Mouse (Mus musculus) small intestine, adult 2 months (tissue): ENCODE measurements around the gene Cplx2. TPM values are rescaled to one million over a fixed set of nuclear protein-coding genes. Genes with fewer than 3 reads are reported as not detected.

Source experiments
- H3K27ac ChIP-seq: fragments of 200-500 bp; 2 replicates; pipeline ENCODE4 v1.5.1; 2012; ENCODE audit warnings: low read depth, low read length, control low read depth, inconsistent platforms; ENCODE audit not compliant: insufficient read depth
- H3K27me3 ChIP-seq: fragments of 200-500 bp; 2 replicates; pipeline ENCODE4 v1.6.1; 2012; ENCODE audit warnings: mild to moderate bottlenecking, moderate library complexity, low read length, inconsistent platforms; ENCODE audit not compliant: control insufficient read depth, insufficient read depth
- H3K36me3 ChIP-seq: fragments of 200-500 bp; 2 replicates; pipeline ENCODE4 v1.6.1; 2012; ENCODE audit warnings: mild to moderate bottlenecking, low read length, control low read depth, inconsistent platforms; ENCODE audit not compliant: control insufficient read depth, insufficient read depth
- H3K4me1 ChIP-seq: fragments of 200-500 bp; 2 replicates; pipeline ENCODE4 v1.6.1; 2012; ENCODE audit warnings: low read length, inconsistent platforms, mixed read lengths; ENCODE audit not compliant: control insufficient read depth, insufficient read depth, insufficient read length
- H3K4me3 ChIP-seq: fragments of 200-500 bp; 2 replicates; pipeline ENCODE4 v1.5.1; 2012; ENCODE audit warnings: low read depth, mild to moderate bottlenecking, control low read depth, inconsistent platforms, low read length, moderate library complexity
- CTCF ChIP-seq: fragments of 200-500 bp; IDR thresholded peaks from 2 replicates; pipeline ENCODE4 v1.5.1; 2012; ENCODE audit warnings: low read depth, mild to moderate bottlenecking, control low read depth, inconsistent platforms, low read length, moderate library complexity, mixed read lengths; ENCODE audit not compliant: insufficient replicate concordance, insufficient read length; ENCODE audit errors: extremely low read depth
- POLR2A ChIP-seq: fragments of 200-500 bp; IDR thresholded peaks from 2 replicates; pipeline ENCODE4 v1.6.1; 2012; ENCODE audit warnings: low read depth, mild to moderate bottlenecking, control low read depth, inconsistent platforms, low read length, moderate library complexity
- WGBS: fragments of 180-500 bp; shearing (Covaris S2); methylation state at CpG from one replicate; pipeline ENCODE4 v1.1.7; 2018; 5-methylcytosine and 5-hydroxymethylcytosine counted together
- polyA plus RNA-seq: library from polyadenylated mRNA; depleted of rRNA; stranded (reverse); fragments of >200 nt; gene quantifications from 2 replicates; pipeline ENCODE4 v1.2.3, GENCODE M21; 2012

Cplx2 gene
- polyA plus RNA-seq, 1 experiment = 5.5 TPM

- H3K36me3 ChIP-seq = no peaks in the 10 kb centered on the region
- 18% methylated on average over 5 of the region's 5 CpGs for WGBS
- no peaks in the 10 kb centered on the region for H3K27me3 ChIP-seq
- H3K4me3 ChIP-seq = no peak overlapping the region
- no peak for TF ChIP-seq POLR2A
- TF ChIP-seq CTCF = no peak
- peaks cover 22% of the 10 kb centered on the region for H3K4me1 ChIP-seq
- H3K27ac ChIP-seq = no peak overlapping the region
Observed at GRCm38 (mm10) chr13:54380421-54380820, 9.3 kb downstream of the Cplx2 start.

GRCm38 (mm10) chr13:54381396-54381795 lies 10.2 kb downstream of the Cplx2 start:
- H3K27me3 ChIP-seq = no peaks in the 10 kb centered on the region
- no peak overlapping the region for H3K4me3 ChIP-seq
- H3K36me3 ChIP-seq = no peaks in the 10 kb centered on the region
- peaks cover 18% of the 10 kb centered on the region for H3K4me1 ChIP-seq
- TF ChIP-seq CTCF (no peak), POLR2A (no peak)
- no peak overlapping the region for H3K27ac ChIP-seq
- WGBS = 59% methylated on average over 8 of the region's 8 CpGs

GRCm38 (mm10) chr13:54383531-54383930 lies 12.4 kb downstream of the Cplx2 start:
- WGBS = 76% methylated on average over 5 of the region's 5 CpGs
- H3K27ac ChIP-seq = no peak overlapping the region
- TF ChIP-seq POLR2A = no peak
- TF ChIP-seq CTCF = no peak

GRCm38 (mm10) chr13:54384518-54384917 lies 13.4 kb downstream of the Cplx2 start:
- Histone ChIP-seq H3K27ac (no peak overlapping the region), H3K27me3 (no peaks in the 10 kb centered on the region), H3K4me1 (peaks cover 18% of the 10 kb centered on the region), H3K36me3 (no peaks in the 10 kb centered on the region), H3K4me3 (no peak overlapping the region)
- 17% methylated on average over 5 of the region's 5 CpGs for WGBS
- no peak for TF ChIP-seq CTCF
- no peak for TF ChIP-seq POLR2A

More at GRCm38 (mm10) chr13:54383531-54383930, 12.4 kb downstream of the Cplx2 start:
- no peaks in the 10 kb centered on the region for H3K27me3 ChIP-seq
- H3K4me3 ChIP-seq = no peak overlapping the region
- H3K4me1 ChIP-seq = peaks cover 18% of the 10 kb centered on the region
- H3K36me3 ChIP-seq = no peaks in the 10 kb centered on the region

GRCm38 (mm10) chr13:54385008-54386004 lies 14.2 kb downstream of the Cplx2 start:
- H3K4me1 ChIP-seq = peaks cover 15% of the 10 kb centered on the region
- H3K27ac ChIP-seq = no peak overlapping the region
- no peak overlapping the region for H3K4me3 ChIP-seq
- no peak for TF ChIP-seq POLR2A
- H3K27me3 ChIP-seq = no peaks in the 10 kb centered on the region
- H3K36me3 ChIP-seq = no peaks in the 10 kb centered on the region
- WGBS = 22% methylated on average over 19 of the region's 19 CpGs

GRCm38 (mm10) chr13:54389971-54390564 lies 18.9 kb downstream of the Cplx2 start:
- H3K27ac ChIP-seq = no peak overlapping the region
- H3K4me3 ChIP-seq = no peak overlapping the region
- no peaks in the 10 kb centered on the region for H3K36me3 ChIP-seq
- H3K4me1 ChIP-seq = peaks cover 8% of the 10 kb centered on the region; the same call in 1 of the 2 replicates
- no peaks in the 10 kb centered on the region for H3K27me3 ChIP-seq
- WGBS = 22% methylated on average over 8 of the region's 8 CpGs
- TF ChIP-seq CTCF = no peak
- TF ChIP-seq POLR2A = no peak

- TF ChIP-seq CTCF (no peak), POLR2A (no peak)
- Histone ChIP-seq H3K36me3 (no peaks in the 10 kb centered on the region), H3K27ac (no peak overlapping the region), H3K4me3 (no peak overlapping the region), H3K4me1 (peaks cover 8% of the 10 kb centered on the region; the same call in 1 of the 2 replicates), H3K27me3 (no peaks in the 10 kb centered on the region)
- WGBS = 85% methylated on average over 7 of the region's 7 CpGs
Observed at GRCm38 (mm10) chr13:54390565-54391013, 19.4 kb downstream of the Cplx2 start.
